Mouse (Mus musculus): ENCODE measurements around the gene Ank3.

DNA sequence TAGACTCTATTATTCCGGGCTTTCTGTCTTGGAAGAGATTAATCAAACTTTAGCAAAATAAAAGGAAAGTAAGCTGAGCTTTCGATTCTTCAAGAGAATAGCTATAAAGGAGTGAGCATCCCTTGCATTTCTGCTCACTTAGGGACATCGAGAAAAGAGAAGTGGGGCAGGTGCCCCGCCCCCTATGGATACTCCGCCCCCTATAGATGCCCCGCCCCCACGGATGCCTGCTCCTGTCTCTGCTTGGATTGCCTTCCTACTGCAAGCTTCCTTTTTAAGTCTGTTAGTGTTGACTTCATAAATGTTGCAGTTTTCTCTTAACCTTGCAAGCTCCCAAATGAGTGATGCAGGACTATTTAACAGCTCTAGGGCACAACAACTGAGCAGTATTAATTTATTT is 541.4 kb downstream of the Ank3 start:
- no peak for TF ChIP-seq POLR2A (IDR thresholded peaks at IDR 0.05; ENCODE audit: borderline replicate concordance, extremely low read depth, insufficient read depth, insufficient read length, poor library complexity, severe bottlenecking)
- TF ChIP-seq CTCF (IDR thresholded peaks at IDR 0.05; ENCODE audit: borderline replicate concordance, extremely low read depth, insufficient read depth, insufficient read length) = no peak

Data from brain, embryonic 14.5 days (tissue).